Mouse (Mus musculus) ES-Bruce4 (cell line): ENCODE results near the gene Alcam. TPM values are rescaled to one million over a fixed set of nuclear protein-coding genes. Genes with fewer than 3 reads are reported as not detected.

Experiments
- H3K27ac ChIP-seq: 2 replicates; pipeline ENCODE4 v1.5.1; 2012; ENCODE audit warnings: low read length, inconsistent platforms; ENCODE audit not compliant: insufficient read depth
- H3K27me3 ChIP-seq: 2 replicates; pipeline ENCODE4 v1.6.1; 2012; ENCODE audit warnings: mild to moderate bottlenecking, low read length, inconsistent platforms; ENCODE audit not compliant: control insufficient read depth, poor library complexity, insufficient read depth, severe bottlenecking
- H3K36me3 ChIP-seq: 2 replicates; pipeline ENCODE4 v1.6.1; 2012; ENCODE audit warnings: inconsistent platforms, mild to moderate bottlenecking, low read length, moderate library complexity; ENCODE audit not compliant: control insufficient read depth, poor library complexity, insufficient read depth, severe bottlenecking
- H3K4me1 ChIP-seq: one replicate; pipeline ENCODE4 v1.8.1; 2011; ENCODE audit warnings: low read length; ENCODE audit not compliant: control insufficient read depth, insufficient read depth
- H3K4me3 ChIP-seq: 2 replicates; pipeline ENCODE4 v1.5.1; 2011; ENCODE audit warnings: low read depth, mild to moderate bottlenecking, low read length
- H3K9ac ChIP-seq: 2 replicates; pipeline ENCODE4 v1.6.1; 2012; ENCODE audit warnings: low read depth, mild to moderate bottlenecking, inconsistent platforms; ENCODE audit not compliant: poor library complexity, severe bottlenecking
- H3K9me3 ChIP-seq: replicated peaks from 2 replicates; pipeline ENCODE4 v1.6.1; 2012; ENCODE audit warnings: mild to moderate bottlenecking, low read length, inconsistent platforms; ENCODE audit not compliant: control insufficient read depth, poor library complexity, insufficient read depth, severe bottlenecking
- CTCF ChIP-seq: IDR thresholded peaks from one replicate; pipeline ENCODE4 v1.8.1; 2011; ENCODE audit warnings: low read depth, low read length
- EP300 ChIP-seq: IDR thresholded peaks from 2 replicates; pipeline ENCODE4 v1.6.1; 2011; ENCODE audit warnings: low read depth, low read length; ENCODE audit not compliant: insufficient read depth
- POLR2A ChIP-seq: IDR thresholded peaks from one replicate; pipeline ENCODE4 v1.8.1; 2011; ENCODE audit warnings: low read length; ENCODE audit not compliant: insufficient read depth
- polyA plus RNA-seq: library from polyadenylated mRNA; stranded (reverse); fragments of >200 nt; gene quantifications from 2 replicates; pipeline ENCODE4 v1.2.4, GENCODE M21; 2011; ENCODE audit warnings: low read depth; ENCODE audit not compliant: missing spikeins, insufficient read depth, insufficient read length

Alcam gene
- polyA plus RNA-seq, 1 experiment, result 1.3 TPM

DNA sequence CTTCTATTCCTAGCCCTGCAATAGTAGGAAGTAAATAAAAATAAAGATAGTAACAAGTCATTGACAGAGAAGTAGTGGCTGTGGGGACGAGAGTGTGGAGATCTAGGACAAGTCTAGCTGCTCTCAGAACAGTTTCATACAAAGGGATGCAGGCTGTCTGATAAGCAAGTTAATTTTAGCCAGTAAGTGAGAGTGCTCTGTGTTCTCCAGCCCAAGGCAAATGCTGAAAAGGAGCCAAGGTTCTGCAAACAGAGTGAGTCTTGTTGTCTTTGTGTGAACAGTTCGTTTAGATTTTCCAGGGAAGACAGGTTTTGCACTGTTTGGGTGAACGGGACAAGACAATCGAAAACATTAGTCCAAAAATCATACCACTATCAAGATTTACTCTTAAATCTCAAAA, 25.4 kb downstream of the Alcam start:
- Histone ChIP-seq H3K27ac (no peak overlapping the region), H3K4me1 (no peaks in the 10 kb centered on the region), H3K9me3 (no peaks in the 10 kb centered on the region; the same call in 1 of the 2 replicates), H3K9ac (no peak overlapping the region), H3K36me3 (no peaks in the 10 kb centered on the region), H3K27me3 (no peaks in the 10 kb centered on the region), H3K4me3 (no peak overlapping the region)
- TF ChIP-seq CTCF (no peak), POLR2A (no peak), EP300 (no peak)

DNA sequence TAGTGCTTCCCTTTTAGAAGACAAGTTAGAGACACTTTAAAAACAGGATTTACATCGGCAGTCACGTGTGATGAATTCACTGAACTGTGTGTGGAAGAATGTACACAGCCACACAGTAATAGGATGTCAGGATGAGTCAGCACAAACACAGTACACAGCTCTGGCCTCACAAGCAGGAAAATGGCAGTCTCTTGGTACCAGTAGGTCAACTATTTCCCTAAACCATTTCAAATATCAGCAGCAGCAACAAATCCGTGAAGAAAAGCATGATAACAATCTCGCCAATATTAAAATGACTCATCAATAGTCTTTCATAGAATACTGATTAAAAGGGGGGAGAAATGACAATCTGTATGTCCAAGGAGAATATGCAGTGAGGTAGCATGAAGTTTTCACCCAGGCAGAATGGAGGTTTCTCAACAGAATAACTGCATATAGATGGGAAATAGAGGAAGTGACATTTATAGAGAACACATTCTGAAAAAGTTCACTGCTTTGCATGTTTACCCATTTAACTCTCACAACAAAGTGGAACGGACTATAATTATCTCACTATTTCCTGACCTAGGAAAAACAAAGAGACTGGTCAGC, 35.2 kb downstream of the Alcam start:
- Histone ChIP-seq H3K9me3 (no peaks in the 10 kb centered on the region), H3K27ac (no peak overlapping the region), H3K36me3 (no peaks in the 10 kb centered on the region), H3K9ac (no peak overlapping the region), H3K27me3 (no peaks in the 10 kb centered on the region), H3K4me3 (no peak overlapping the region), H3K4me1 (no peaks in the 10 kb centered on the region)
- TF ChIP-seq POLR2A (no peak), CTCF (no peak), EP300 (no peak)

DNA sequence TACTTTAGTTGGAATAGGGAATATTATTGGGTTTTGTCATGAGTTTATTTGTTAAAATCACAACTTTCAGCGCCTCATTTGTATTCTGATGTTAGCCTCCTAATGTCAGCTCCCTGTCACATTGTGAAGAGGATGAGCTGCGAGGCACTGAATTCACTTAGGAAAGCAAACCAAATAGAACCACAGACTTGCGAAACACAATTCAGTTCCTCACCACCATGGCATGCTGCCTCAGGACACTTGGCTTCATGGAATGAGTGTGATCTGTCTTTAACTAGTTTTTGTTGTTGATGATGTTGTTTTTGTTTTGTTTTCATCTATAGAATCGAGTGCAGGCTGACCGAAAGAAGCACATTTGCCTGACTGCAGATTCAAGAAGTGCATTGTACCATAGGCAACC, 35.9 kb downstream of the Alcam start:
- Histone ChIP-seq H3K36me3 (no peaks in the 10 kb centered on the region), H3K27me3 (no peaks in the 10 kb centered on the region), H3K9me3 (no peaks in the 10 kb centered on the region), H3K4me3 (no peak overlapping the region), H3K4me1 (no peaks in the 10 kb centered on the region), H3K9ac (no peak overlapping the region), H3K27ac (no peak overlapping the region)
- TF ChIP-seq POLR2A (no peak), CTCF (no peak), EP300 (no peak)

DNA sequence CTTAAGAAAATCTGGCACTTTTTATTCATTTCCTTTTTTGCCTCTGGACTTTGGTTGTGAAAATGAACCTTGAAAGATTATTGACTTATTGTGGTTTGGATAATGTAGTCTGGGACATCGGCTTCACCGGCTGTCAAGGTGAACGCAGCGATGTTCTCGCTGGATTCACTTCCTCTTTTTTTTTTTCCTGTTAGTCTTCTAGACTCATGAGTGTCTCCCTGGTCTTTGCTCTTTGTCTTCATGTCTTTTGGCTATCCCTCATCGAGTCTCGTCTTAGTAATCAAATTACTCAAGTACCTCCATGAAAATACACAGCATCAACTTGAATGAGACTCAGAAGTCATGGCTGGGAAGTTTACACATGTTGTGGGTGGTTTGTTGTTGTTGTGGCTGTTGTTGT, 36.7 kb downstream of the Alcam start:
- TF ChIP-seq POLR2A (no peak), EP300 (no peak), CTCF (no peak)
- no peak overlapping the region for H3K9ac ChIP-seq
- H3K27ac ChIP-seq, result no peak overlapping the region
- no peaks in the 10 kb centered on the region for H3K9me3 ChIP-seq
- H3K4me1 ChIP-seq, result no peaks in the 10 kb centered on the region
- no peak overlapping the region for H3K4me3 ChIP-seq
- H3K36me3 ChIP-seq, result no peaks in the 10 kb centered on the region
- H3K27me3 ChIP-seq, result no peaks in the 10 kb centered on the region

DNA sequence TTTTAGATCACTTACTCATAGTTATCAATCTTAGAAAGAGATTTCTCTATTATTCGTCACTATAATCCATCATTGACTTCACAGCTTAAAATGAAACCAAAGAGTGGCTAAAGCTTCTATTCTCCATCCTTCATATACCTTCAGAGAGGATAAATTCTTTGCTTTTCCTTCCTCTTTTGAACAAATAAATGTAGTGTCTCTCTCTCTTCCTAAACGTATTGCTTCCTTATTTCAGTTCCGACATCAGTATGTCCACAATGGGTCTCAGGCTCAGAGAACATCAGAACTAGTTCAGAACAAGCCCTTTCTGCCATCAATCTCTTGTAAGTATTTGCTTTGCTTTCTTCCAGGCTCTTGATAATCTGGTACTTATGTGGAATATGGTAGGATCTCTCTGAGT, 40.2 kb downstream of the Alcam start:
- Histone ChIP-seq H3K27ac (no peak overlapping the region), H3K27me3 (no peaks in the 10 kb centered on the region), H3K4me1 (no peaks in the 10 kb centered on the region), H3K9ac (no peak overlapping the region), H3K4me3 (no peak overlapping the region), H3K9me3 (no peaks in the 10 kb centered on the region), H3K36me3 (no peaks in the 10 kb centered on the region)
- TF ChIP-seq EP300 (no peak), CTCF (no peak), POLR2A (no peak)

DNA sequence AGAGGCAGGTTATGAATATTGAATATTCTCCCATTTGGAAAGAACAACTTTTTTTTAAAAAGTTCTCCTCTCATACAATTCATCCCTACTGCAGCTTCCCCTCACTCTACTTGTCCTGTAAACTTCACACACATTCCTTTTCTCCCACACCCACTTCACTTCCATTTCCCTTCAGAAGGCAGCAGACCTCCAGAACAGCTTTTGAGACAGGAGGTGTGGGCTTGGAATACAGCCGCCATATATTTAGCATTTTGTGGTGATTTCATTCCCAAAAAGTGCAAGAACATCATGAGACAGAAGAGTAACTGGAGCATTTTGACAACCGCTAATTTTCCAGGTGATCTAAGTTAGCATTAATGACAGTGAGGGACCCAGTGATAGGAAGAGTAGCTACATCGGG, 47.8 kb downstream of the Alcam start:
- H3K27me3 ChIP-seq, result no peaks in the 10 kb centered on the region
- H3K36me3 ChIP-seq, result no peaks in the 10 kb centered on the region
- no peak overlapping the region for H3K27ac ChIP-seq
- TF ChIP-seq CTCF (no peak), POLR2A (no peak), EP300 (no peak)
- no peak overlapping the region for H3K9ac ChIP-seq
- no peaks in the 10 kb centered on the region for H3K4me1 ChIP-seq
- no peaks in the 10 kb centered on the region for H3K9me3 ChIP-seq
- H3K4me3 ChIP-seq, result no peak overlapping the region
